ENCODE assay signal across 10 mouse cellular contexts in the genomic region with DNA sequence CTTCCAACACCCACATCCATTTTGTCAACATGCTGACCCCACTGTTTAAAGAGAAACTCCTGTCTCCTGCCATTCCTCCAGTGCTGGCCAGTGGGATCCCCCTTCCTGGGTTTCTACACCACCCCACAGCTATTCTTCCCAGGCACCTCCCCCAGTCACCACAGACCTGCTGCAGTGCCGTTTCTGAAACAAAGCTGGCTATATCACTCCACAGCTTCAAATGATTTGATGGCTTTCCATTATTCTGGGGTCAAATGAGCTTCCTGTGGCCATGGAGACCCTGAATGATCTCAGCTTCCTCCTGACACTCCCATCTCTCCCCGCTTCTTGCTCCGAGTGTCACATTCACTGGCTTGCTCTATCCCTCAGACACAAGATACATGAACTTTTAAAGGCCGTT. TPM values are rescaled to one million over a fixed set of nuclear protein-coding genes. Genes with fewer than 3 reads are reported as not detected.
DNase-seq lines count a peak whose midpoint lies in the region; ATAC-seq and TF ChIP-seq lines count a peak whose summit lies in the region.
"Had no signal": no experiment of that assay in that cellular context is flagged by ENCODE, and none has a peak within 500 bp of the region (broad histone marks: within the 10 kb centered on the region; RNA-seq: fewer than 3 reads in every experiment).

No protein-coding gene starts in this region.

- H3K27me3 ChIP-seq in kidney, embryonic 16.5 days (ENCODE audit: insufficient read depth, low read length), result no peaks in the 10 kb centered on the region
- no peaks in the 10 kb centered on the region for H3K27me3 ChIP-seq in forebrain, embryonic 12.5 days
- H3K27me3 ChIP-seq in hindbrain, embryonic 15.5 days, result no peaks in the 10 kb centered on the region
- no peaks in the 10 kb centered on the region for H3K27me3 ChIP-seq in midbrain, postnatal 0 days (ENCODE audit: insufficient read depth, low read length)
- H3K27me3 ChIP-seq in liver, embryonic 11.5 days (replicated peaks; ENCODE audit: control insufficient read depth, insufficient read depth, low read length), result peaks cover 41% of the 10 kb centered on the region

- peak overlapping the region; percentile 8 for H3K27ac ChIP-seq in kidney, embryonic 16.5 days (ENCODE audit: low read length)
- no peak overlapping the region for H3K27ac ChIP-seq in forebrain, embryonic 12.5 days
- peak overlapping the region; percentile 37 for H3K27ac ChIP-seq in hindbrain, embryonic 15.5 days (replicated peaks)
- no peak overlapping the region for H3K27ac ChIP-seq in midbrain, postnatal 0 days (ENCODE audit: low read depth, low read length)
- H3K27ac ChIP-seq in liver, embryonic 11.5 days (ENCODE audit: low read depth, low read length), result no peak overlapping the region

- no peak for DNase-seq in kidney, adult 9 months
- DNase-seq in midbrain, postnatal 0 days (ENCODE audit: low spot score), result no peak
- DNase-seq in liver, embryonic 11.5 days (ENCODE audit: low spot score), result no peak
- DNase-seq: cerebellum, adult 8-10 months; thymus, postnatal 36 days had no signal

- H3K9ac ChIP-seq in kidney, embryonic 16.5 days (replicated peaks; ENCODE audit: low read length), result peak overlapping the region; percentile 45
- H3K9ac ChIP-seq in forebrain, embryonic 12.5 days, result 0 out of 2 replicates have a peak overlapping the region, but pooled peaks have one; percentile 17
- H3K9ac ChIP-seq in hindbrain, embryonic 15.5 days, result peak overlapping the region; percentile 34; the same call in 1 of the 2 replicates
- 0 out of 2 replicates have a peak overlapping the region, but pooled peaks have one; percentile 13 for H3K9ac ChIP-seq in midbrain, postnatal 0 days (replicated peaks; ENCODE audit: low read length, poor library complexity, severe bottlenecking)
- H3K9ac ChIP-seq in liver, embryonic 11.5 days (ENCODE audit: low read depth, low read length), result no peak overlapping the region

- TF ChIP-seq CTCF in midbrain, postnatal 0 days (IDR thresholded peaks at IDR 0.05), result no peak

- 10% methylated on average over 4 of the region's 4 CpGs for WGBS in kidney, embryonic 16.5 days
- 18% methylated on average over 4 of the region's 4 CpGs for WGBS in forebrain, embryonic 12.5 days
- WGBS in hindbrain, embryonic 15.5 days, result 12% methylated on average over 4 of the region's 4 CpGs
- WGBS in midbrain, postnatal 0 days, result 8% methylated on average over 4 of the region's 4 CpGs
- WGBS in liver, embryonic 11.5 days, result 28% methylated on average over 4 of the region's 4 CpGs

- ATAC-seq in kidney, embryonic 16.5 days (ENCODE audit: low FRiP score, low TSS enrichment), result no peak
- no peak for ATAC-seq in forebrain, embryonic 12.5 days (ENCODE audit: low FRiP score)
- ATAC-seq in hindbrain, embryonic 15.5 days (ENCODE audit: low FRiP score, low read depth), result no peak
- ATAC-seq in midbrain, postnatal 0 days (ENCODE audit: low FRiP score), result no peak
- no peak for ATAC-seq in liver, embryonic 11.5 days (replicated peaks; ENCODE audit: low FRiP score)
- no peak for ATAC-seq in erythroid progenitor cell, adult 5-6 weeks (replicated peaks; ENCODE audit: low FRiP score, poor library complexity, severe bottlenecking)

- H3K9me3 ChIP-seq in kidney, embryonic 16.5 days (ENCODE audit: low read length), result no peaks in the 10 kb centered on the region
- no peaks in the 10 kb centered on the region for H3K9me3 ChIP-seq in forebrain, embryonic 12.5 days
- H3K9me3 ChIP-seq in hindbrain, embryonic 15.5 days, result no peaks in the 10 kb centered on the region
- no peaks in the 10 kb centered on the region for H3K9me3 ChIP-seq in midbrain, postnatal 0 days (ENCODE audit: low read length)
- no peaks in the 10 kb centered on the region for H3K9me3 ChIP-seq in liver, embryonic 11.5 days (ENCODE audit: control insufficient read depth, low read length)

- H3K36me3 ChIP-seq in kidney, embryonic 16.5 days (ENCODE audit: insufficient read depth, low read length), result peaks cover 17% of the 10 kb centered on the region
- H3K36me3 ChIP-seq in forebrain, embryonic 12.5 days (replicated peaks), result peaks cover 48% of the 10 kb centered on the region
- H3K36me3 ChIP-seq in hindbrain, embryonic 15.5 days, result peaks cover 24% of the 10 kb centered on the region
- H3K36me3 ChIP-seq in midbrain, postnatal 0 days (ENCODE audit: insufficient read depth, low read length), result peaks cover 28% of the 10 kb centered on the region
- no peaks in the 10 kb centered on the region for H3K36me3 ChIP-seq in liver, embryonic 11.5 days (ENCODE audit: control insufficient read depth, insufficient read depth, low read length)

- peak overlapping the region; percentile 11; the same call in 1 of the 2 replicates for H3K4me3 ChIP-seq in kidney, embryonic 16.5 days (ENCODE audit: low read length)
- peak overlapping the region; percentile 14; the same call in 1 of the 2 replicates for H3K4me3 ChIP-seq in forebrain, embryonic 12.5 days (replicated peaks)
- peak overlapping the region; percentile 96 for H3K4me3 ChIP-seq in hindbrain, embryonic 15.5 days
- peak overlapping the region; percentile 8; the same call in 1 of the 2 replicates for H3K4me3 ChIP-seq in midbrain, postnatal 0 days (ENCODE audit: low read depth, low read length)
- H3K4me3 ChIP-seq in liver, embryonic 11.5 days (ENCODE audit: low read depth, low read length), result no peak overlapping the region
- H3K4me3 ChIP-seq: megakaryocyte, embryonic 14.5 days had no signal

- H3K4me2 ChIP-seq in kidney, embryonic 16.5 days (replicated peaks; ENCODE audit: low read depth, low read length), result peak overlapping the region; percentile 62
- H3K4me2 ChIP-seq in forebrain, embryonic 12.5 days, result peak overlapping the region; percentile 78
- peak overlapping the region; percentile 86 for H3K4me2 ChIP-seq in hindbrain, embryonic 15.5 days
- peak overlapping the region; percentile 36 for H3K4me2 ChIP-seq in midbrain, postnatal 0 days (ENCODE audit: low read depth, low read length, poor library complexity, severe bottlenecking)
- H3K4me2 ChIP-seq in liver, embryonic 11.5 days, result no peak overlapping the region

- H3K4me1 ChIP-seq in kidney, embryonic 16.5 days (ENCODE audit: insufficient read depth, low read length), result peaks cover 45% of the 10 kb centered on the region
- peaks cover 47% of the 10 kb centered on the region for H3K4me1 ChIP-seq in forebrain, embryonic 12.5 days
- H3K4me1 ChIP-seq in hindbrain, embryonic 15.5 days (replicated peaks), result peaks cover 63% of the 10 kb centered on the region
- peaks cover 19% of the 10 kb centered on the region for H3K4me1 ChIP-seq in midbrain, postnatal 0 days (ENCODE audit: insufficient read depth, low read length)
- no peaks in the 10 kb centered on the region for H3K4me1 ChIP-seq in liver, embryonic 11.5 days (replicated peaks; ENCODE audit: control insufficient read depth, insufficient read depth, low read length)

RNA-seq across cellular contexts. Expression of a gene that starts 2.9 kb away (rescaled TPM):
- 10.4 and 10.5 TPM in 2 replicates for polyA plus RNA-seq in kidney, embryonic 16.5 days (2015; fragmentation: Nextera tagmentation; extraction: Ambion mirVana)
- 22.9 and 25.0 TPM in 2 replicates for polyA plus RNA-seq in forebrain, embryonic 12.5 days (2016; fragmentation: Nextera tagmentation; extraction: Ambion mirVana)
- 14.3 and 14.8 TPM in 2 replicates for polyA plus RNA-seq in hindbrain, embryonic 15.5 days (2015; fragmentation: Nextera tagmentation; extraction: Ambion mirVana)
- total RNA-seq in midbrain, postnatal 0 days (2014; rRNA removed), result 101 and 105 TPM in 2 replicates
- 7.0 and 7.5 TPM in 2 replicates for polyA plus RNA-seq in midbrain, postnatal 0 days (2015; fragmentation: Nextera tagmentation; extraction: Ambion mirVana)
- polyA plus RNA-seq in liver, embryonic 11.5 days (2014; fragmentation: Nextera tagmentation; extraction: Ambion mirVana), result 5.0 and 5.8 TPM in 2 replicates
- total RNA-seq in erythroid progenitor cell, adult 5-6 weeks (2015; ENCODE audit: low replicate concordance), result not detected in 2 replicates
- total RNA-seq in erythroid progenitor cell, adult 5-6 weeks (2017; ENCODE audit: low replicate concordance), result not detected in 2 replicates

RNA-seq across cellular contexts. Expression of a gene that starts 26.3 kb away (rescaled TPM):
- polyA plus RNA-seq in kidney, embryonic 16.5 days (2015; fragmentation: Nextera tagmentation; extraction: Ambion mirVana), result 378 and 386 TPM in 2 replicates
- polyA plus RNA-seq in forebrain, embryonic 12.5 days (2016; fragmentation: Nextera tagmentation; extraction: Ambion mirVana), result 231 and 236 TPM in 2 replicates
- polyA plus RNA-seq in hindbrain, embryonic 15.5 days (2015; fragmentation: Nextera tagmentation; extraction: Ambion mirVana), result 178 and 195 TPM in 2 replicates
- 16.6 and 18.6 TPM in 2 replicates for total RNA-seq in midbrain, postnatal 0 days (2014; rRNA removed)
- 173 and 192 TPM in 2 replicates for polyA plus RNA-seq in midbrain, postnatal 0 days (2015; fragmentation: Nextera tagmentation; extraction: Ambion mirVana)
- 432 and 453 TPM in 2 replicates for polyA plus RNA-seq in liver, embryonic 11.5 days (2014; fragmentation: Nextera tagmentation; extraction: Ambion mirVana)
- 27.8 and 38.1 TPM in 2 replicates for total RNA-seq in erythroid progenitor cell, adult 5-6 weeks (2015; ENCODE audit: low replicate concordance)
- 15.9 and 28.3 TPM in 2 replicates for total RNA-seq in erythroid progenitor cell, adult 5-6 weeks (2017; ENCODE audit: low replicate concordance)

RNA-seq across cellular contexts. Expression of a gene that starts 32.5 kb away (rescaled TPM):
- polyA plus RNA-seq in kidney, embryonic 16.5 days (2015; fragmentation: Nextera tagmentation; extraction: Ambion mirVana), result 120 and 123 TPM in 2 replicates
- 45.8 and 48.3 TPM in 2 replicates for polyA plus RNA-seq in forebrain, embryonic 12.5 days (2016; fragmentation: Nextera tagmentation; extraction: Ambion mirVana)
- 45.7 and 46.2 TPM in 2 replicates for polyA plus RNA-seq in hindbrain, embryonic 15.5 days (2015; fragmentation: Nextera tagmentation; extraction: Ambion mirVana)
- total RNA-seq in midbrain, postnatal 0 days (2014; rRNA removed), result 38.3 and 66.8 TPM in 2 replicates
- polyA plus RNA-seq in midbrain, postnatal 0 days (2015; fragmentation: Nextera tagmentation; extraction: Ambion mirVana), result 41.3 and 42.2 TPM in 2 replicates
- polyA plus RNA-seq in liver, embryonic 11.5 days (2014; fragmentation: Nextera tagmentation; extraction: Ambion mirVana), result 77.3 and 80.0 TPM in 2 replicates
- total RNA-seq in erythroid progenitor cell, adult 5-6 weeks (2015; ENCODE audit: low replicate concordance), result 61.2 and 72.8 TPM in 2 replicates
- total RNA-seq in erythroid progenitor cell, adult 5-6 weeks (2017; ENCODE audit: low replicate concordance), result 35.4 and 38.4 TPM in 2 replicates

RNA-seq across cellular contexts. Expression of a gene that starts 40.4 kb away (rescaled TPM):
- polyA plus RNA-seq in kidney, embryonic 16.5 days (2015; fragmentation: Nextera tagmentation; extraction: Ambion mirVana), result 107 and 121 TPM in 2 replicates
- polyA plus RNA-seq in forebrain, embryonic 12.5 days (2016; fragmentation: Nextera tagmentation; extraction: Ambion mirVana), result 145 and 170 TPM in 2 replicates
- polyA plus RNA-seq in hindbrain, embryonic 15.5 days (2015; fragmentation: Nextera tagmentation; extraction: Ambion mirVana), result 100 and 110 TPM in 2 replicates
- 65.7 and 87.1 TPM in 2 replicates for total RNA-seq in midbrain, postnatal 0 days (2014; rRNA removed)
- polyA plus RNA-seq in midbrain, postnatal 0 days (2015; fragmentation: Nextera tagmentation; extraction: Ambion mirVana), result 91.2 and 102 TPM in 2 replicates
- 229 and 244 TPM in 2 replicates for polyA plus RNA-seq in liver, embryonic 11.5 days (2014; fragmentation: Nextera tagmentation; extraction: Ambion mirVana)
- 121 and 145 TPM in 2 replicates for total RNA-seq in erythroid progenitor cell, adult 5-6 weeks (2015; ENCODE audit: low replicate concordance)
- total RNA-seq in erythroid progenitor cell, adult 5-6 weeks (2017; ENCODE audit: low replicate concordance), result 45.8 and 90.2 TPM in 2 replicates

RNA-seq across cellular contexts. Expression of a gene that starts 47.4 kb away (rescaled TPM):
- polyA plus RNA-seq in kidney, embryonic 16.5 days (2015; fragmentation: Nextera tagmentation; extraction: Ambion mirVana), result 42.9 TPM in 2 replicates
- 39.5 and 41.5 TPM in 2 replicates for polyA plus RNA-seq in forebrain, embryonic 12.5 days (2016; fragmentation: Nextera tagmentation; extraction: Ambion mirVana)
- 24.9 and 26.0 TPM in 2 replicates for polyA plus RNA-seq in hindbrain, embryonic 15.5 days (2015; fragmentation: Nextera tagmentation; extraction: Ambion mirVana)
- 19.1 and 29.3 TPM in 2 replicates for total RNA-seq in midbrain, postnatal 0 days (2014; rRNA removed)
- polyA plus RNA-seq in midbrain, postnatal 0 days (2015; fragmentation: Nextera tagmentation; extraction: Ambion mirVana), result 16.1 and 19.4 TPM in 2 replicates
- polyA plus RNA-seq in liver, embryonic 11.5 days (2014; fragmentation: Nextera tagmentation; extraction: Ambion mirVana), result 42.3 and 52.3 TPM in 2 replicates
- 4.7 and 8.8 TPM in 2 replicates for total RNA-seq in erythroid progenitor cell, adult 5-6 weeks (2015; ENCODE audit: low replicate concordance)
- 3.8 and 7.8 TPM in 2 replicates for total RNA-seq in erythroid progenitor cell, adult 5-6 weeks (2017; ENCODE audit: low replicate concordance)

Comparison
In these comparisons a context has a peak if more than half of its experiments do, and no peak if none do; other contexts are left out.
1. H3K27ac ChIP-seq: peak in kidney, embryonic 16.5 days (single experiment) and hindbrain, embryonic 15.5 days (single experiment); none in forebrain, embryonic 12.5 days (single experiment), midbrain, postnatal 0 days (single experiment) and liver, embryonic 11.5 days (single experiment).